28 mouse cellular contexts compared by ENCODE assay signal in the genomic region with DNA sequence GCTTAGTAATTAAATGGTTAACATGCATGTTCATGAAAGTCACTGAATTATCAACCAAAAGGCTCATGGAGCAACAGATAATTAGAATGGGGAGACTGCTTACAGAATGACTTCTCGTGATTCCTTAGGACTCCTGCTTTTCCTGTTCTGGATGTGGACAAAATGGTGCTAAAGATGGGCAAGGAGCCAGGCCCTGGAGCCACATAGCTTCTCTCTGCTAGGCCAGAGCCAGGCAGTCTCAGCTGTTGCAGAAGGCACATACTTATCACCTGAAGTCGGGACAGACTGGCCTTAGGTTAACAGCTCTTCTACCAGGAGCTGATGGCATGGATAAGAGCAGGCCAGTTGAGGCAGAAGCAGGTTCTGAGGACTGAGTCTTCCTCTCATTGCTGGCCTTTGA. TPM values are rescaled to one million over a fixed set of nuclear protein-coding genes. Genes with fewer than 3 reads are reported as not detected.
DNase-seq lines count a peak whose midpoint lies in the region.
"Had no signal": no experiment of that assay in that cellular context is flagged by ENCODE, and none has a peak within 500 bp of the region (broad histone marks: within the 10 kb centered on the region; RNA-seq: fewer than 3 reads in every experiment).

No protein-coding gene starts in this region.

- peaks cover 44% of the 10 kb centered on the region for H3K4me1 ChIP-seq in brown adipose tissue, adult 24 weeks (ENCODE audit: control insufficient read depth, insufficient read depth, insufficient read length, low read length)
- H3K4me1 ChIP-seq: embryonic facial prominence, embryonic 15.5 days; forebrain, embryonic 13.5 days; hindbrain, embryonic 15.5 days; midbrain, embryonic 10.5 days; midbrain, embryonic 15.5 days had no signal

- H3K27ac ChIP-seq in brown adipose tissue, adult 24 weeks (replicated peaks; ENCODE audit: low read depth, low read length), result peak overlapping the region; percentile 48
- H3K27ac ChIP-seq: embryonic facial prominence, embryonic 10.5 days; embryonic facial prominence, embryonic 15.5 days; forebrain, embryonic 13.5 days; heart, embryonic 13.5 days; hindbrain, embryonic 15.5 days; kidney, postnatal 0 days; left cerebral cortex, adult 2 months; limb, embryonic 12.5 days; liver, embryonic 15.5 days; lung, embryonic 15.5 days; midbrain, embryonic 10.5 days; midbrain, embryonic 15.5 days had no signal

- no peak overlapping the region for H3K4me3 ChIP-seq in brown adipose tissue, adult 24 weeks (ENCODE audit: insufficient read depth, low read depth, low read length)
- H3K4me3 ChIP-seq: embryonic facial prominence, embryonic 10.5 days; embryonic facial prominence, embryonic 15.5 days; forebrain, embryonic 13.5 days; heart, embryonic 13.5 days; hindbrain, embryonic 15.5 days; left cerebral cortex, adult 2 months; limb, embryonic 12.5 days; liver, embryonic 15.5 days; lung, embryonic 15.5 days; midbrain, embryonic 10.5 days; midbrain, embryonic 15.5 days had no signal

- peak; percentile 52 for DNase-seq in kidney, postnatal 10 days
- no peak for DNase-seq in kidney, postnatal 14 days
- peak; percentile 33 for DNase-seq in testis, postnatal 14 days (ENCODE audit: low spot score)
- DNase-seq in testis, postnatal 10 days (ENCODE audit: low spot score), result no peak
- no peak for DNase-seq in frontal cortex, postnatal 14 days (ENCODE audit: low spot score in 2 of 2)
- DNase-seq: cerebellum, adult 8-10 months; cerebellum, postnatal 25 days; heart, postnatal 10 days; kidney, adult 11 months; right cerebral cortex, postnatal 25 days; spleen, adult 18-20 months; thymus, adult 2 months; thymus, postnatal 36 days had no signal

RNA-seq across cellular contexts. Expression of a gene that starts 37.8 kb away (rescaled TPM):
- not detected in 2 replicates for polyA plus RNA-seq in brown adipose tissue, adult 24 weeks (2012; ENCODE audit: insufficient read depth, insufficient read length, missing spikeins)
- polyA plus RNA-seq: embryonic facial prominence, embryonic 10.5 days; forebrain, embryonic 13.5 days; hindbrain, embryonic 15.5 days; midbrain, embryonic 10.5 days; midbrain, embryonic 15.5 days; neural tube, embryonic 11.5 days; stomach, embryonic 16.5 days had no signal

RNA-seq across cellular contexts. Expression of a gene that starts 40.9 kb away (rescaled TPM):
- 12.5 and 27.9 TPM in 2 replicates for polyA plus RNA-seq in brown adipose tissue, adult 24 weeks (2012; ENCODE audit: insufficient read depth, insufficient read length, missing spikeins)

RNA-seq across cellular contexts. Expression of a gene that starts 48.3 kb away (rescaled TPM):
- polyA plus RNA-seq in brown adipose tissue, adult 24 weeks (2012; ENCODE audit: insufficient read depth, insufficient read length, missing spikeins), result 6.5 and 7.8 TPM in 2 replicates
- polyA plus RNA-seq: embryonic facial prominence, embryonic 10.5 days; liver, embryonic 15.5 days; neural tube, embryonic 11.5 days had no signal

Comparison
In these comparisons a context has a peak if more than half of its experiments do, and no peak if none do; other contexts are left out.
1. DNase-seq: peak in kidney, postnatal 10 days (single experiment) and testis, postnatal 14 days (single experiment); none in kidney, postnatal 14 days (single experiment), testis, postnatal 10 days (single experiment) and frontal cortex, postnatal 14 days (0 of 2).